Mouse (Mus musculus) midbrain, embryonic 13.5 days (tissue): Measurements from ENCODE around the gene Cnn3. TPM values are rescaled to one million over a fixed set of nuclear protein-coding genes. Genes with fewer than 3 reads are reported as not detected.

Experiments used
- ATAC-seq: fragments of 200-750 bp; cut with Nextera tagmentation; 2 replicates; pipeline ENCODE4 v1.8.0; 2017; ENCODE audit warnings: mild to moderate bottlenecking, moderate TSS enrichment, moderate library complexity
- H3K27ac ChIP-seq: fragments of 300-500 bp; sonication (generic); 2 replicates; pipeline ENCODE4 v1.5.1; 2015; ENCODE audit warnings: inconsistent platforms, mild to moderate bottlenecking, moderate library complexity
- H3K27me3 ChIP-seq: fragments of 300-500 bp; sonication (generic); 2 replicates; pipeline ENCODE4 v1.6.1; 2015; ENCODE audit warnings: mild to moderate bottlenecking, inconsistent platforms
- H3K36me3 ChIP-seq: fragments of 300-500 bp; sonication (generic); 2 replicates; pipeline ENCODE4 v1.6.1; 2015; ENCODE audit warnings: mild to moderate bottlenecking, inconsistent platforms
- H3K4me1 ChIP-seq: fragments of 300-500 bp; sonication (generic); replicated peaks from 2 replicates; pipeline ENCODE4 v1.6.1; 2015; ENCODE audit warnings: inconsistent platforms
- H3K4me2 ChIP-seq: fragments of 300-500 bp; sonication (generic); replicated peaks from 2 replicates; pipeline ENCODE4 v1.6.1; 2015; ENCODE audit warnings: moderate library complexity, mild to moderate bottlenecking, inconsistent platforms
- H3K4me3 ChIP-seq: fragments of 300-500 bp; sonication (generic); replicated peaks from 2 replicates; pipeline ENCODE4 v1.5.1; 2015; ENCODE audit warnings: mild to moderate bottlenecking, inconsistent platforms
- H3K9ac ChIP-seq: fragments of 300-500 bp; sonication (generic); replicated peaks from 2 replicates; pipeline ENCODE4 v1.6.1; 2015; ENCODE audit warnings: mild to moderate bottlenecking, inconsistent platforms
- H3K9me3 ChIP-seq: fragments of 300-500 bp; sonication (generic); 2 replicates; pipeline ENCODE4 v1.6.1; 2016; ENCODE audit warnings: mild to moderate bottlenecking, inconsistent platforms
- WGBS: fragments of 180-500 bp; shearing (Covaris S2); methylation state at CpG from one replicate; pipeline ENCODE4 v1.1.7; 2015; 5-methylcytosine and 5-hydroxymethylcytosine counted together
- polyA plus RNA-seq: library from polyadenylated mRNA; unstranded; fragments of >200 nt; fragmentation: Nextera tagmentation; extraction: Ambion mirVana; gene quantifications from 2 replicates; pipeline ENCODE4 v1.2.1, GENCODE M21; 2015

The Cnn3 gene
- polyA plus RNA-seq, 1 experiment from 2014 or later = 728 TPM

DNA sequence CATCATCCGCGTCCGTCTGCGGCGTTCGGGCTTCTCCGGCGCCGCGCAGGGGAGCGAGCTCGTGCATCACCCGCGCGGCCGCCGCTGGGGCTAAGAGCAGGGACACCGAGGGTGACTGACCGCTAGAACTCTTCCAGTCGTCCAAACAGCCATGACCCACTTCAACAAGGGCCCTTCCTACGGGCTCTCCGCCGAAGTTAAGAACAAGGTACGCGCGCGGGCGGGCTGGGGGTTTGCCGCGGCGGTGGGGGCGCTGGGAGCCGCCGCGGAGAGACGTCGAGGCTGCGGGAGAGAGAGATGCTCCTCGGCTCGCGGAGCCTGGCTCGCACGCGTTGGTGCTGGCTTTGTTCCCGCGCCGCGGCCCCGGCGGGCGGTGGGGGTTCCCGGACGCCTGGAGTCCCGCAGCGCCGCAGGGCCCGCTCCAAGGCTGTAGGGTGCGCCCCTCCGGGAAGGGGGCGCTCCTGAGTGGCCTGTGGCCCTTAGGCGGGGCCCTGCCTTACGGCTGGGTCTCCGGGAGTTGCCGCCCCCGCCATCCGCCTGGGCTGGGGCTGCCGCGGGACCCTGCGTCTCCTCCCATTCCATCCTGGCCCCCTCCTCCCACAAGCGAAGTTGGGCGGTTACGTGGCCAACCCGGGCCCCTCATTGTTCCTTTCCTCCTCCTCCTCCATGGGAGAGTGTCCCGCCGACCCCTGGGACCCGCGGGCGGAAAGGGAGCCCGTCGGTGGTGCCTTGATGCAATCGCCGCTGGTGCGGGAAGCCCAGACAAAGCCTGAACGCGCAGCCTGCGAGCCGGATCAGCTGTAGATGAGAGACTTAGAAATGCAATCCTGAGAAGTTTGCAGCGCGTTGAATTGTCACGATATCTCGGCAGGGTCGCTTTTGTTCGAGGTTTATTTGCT is 573 bp downstream of the Cnn3 start:
- H3K4me3 ChIP-seq = peak overlapping the region; percentile 95
- H3K36me3 ChIP-seq = no peaks in the 10 kb centered on the region
- H3K27ac ChIP-seq = peak overlapping the region; percentile 99
- WGBS = under 1% methylated on average over 93 of the region's 93 CpGs
- H3K9ac ChIP-seq = peak overlapping the region; percentile 99
- peaks cover 44% of the 10 kb centered on the region for H3K4me1 ChIP-seq
- H3K9me3 ChIP-seq = no peaks in the 10 kb centered on the region
- peak overlapping the region; percentile 75 for H3K4me2 ChIP-seq
- H3K27me3 ChIP-seq = peaks cover 9% of the 10 kb centered on the region
- ATAC-seq = peak; percentile 57

DNA sequence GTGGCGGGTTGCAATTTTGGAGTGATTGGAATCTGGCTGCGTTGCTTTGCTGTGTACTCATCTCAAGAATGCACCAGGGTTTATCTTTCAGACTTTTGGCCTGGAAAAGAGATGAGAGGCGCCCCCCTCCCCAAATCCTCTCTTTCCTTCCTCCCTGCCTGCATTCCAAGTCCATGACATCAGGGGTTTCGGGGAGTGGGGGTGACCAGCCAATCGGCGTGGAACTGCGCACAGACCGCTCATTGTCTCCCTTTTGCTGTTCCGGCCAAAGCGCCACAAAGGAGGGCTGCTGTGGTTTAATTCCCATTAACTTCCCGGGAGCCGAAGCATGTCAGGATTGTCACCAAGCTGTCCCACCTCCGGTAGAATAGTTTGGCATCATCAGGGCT is 1.2 kb downstream of the Cnn3 start:
- peak overlapping the region; percentile 95 for H3K4me3 ChIP-seq
- under 1% methylated on average over 13 of the region's 13 CpGs for WGBS
- H3K9ac ChIP-seq = peak overlapping the region; percentile 99
- ATAC-seq = peak; percentile 71
- peaks cover 9% of the 10 kb centered on the region for H3K27me3 ChIP-seq
- H3K4me1 ChIP-seq = peaks cover 50% of the 10 kb centered on the region
- H3K4me2 ChIP-seq = peak overlapping the region; percentile 75
- H3K27ac ChIP-seq = peak overlapping the region; percentile 99
- H3K9me3 ChIP-seq = no peaks in the 10 kb centered on the region
- H3K36me3 ChIP-seq = no peaks in the 10 kb centered on the region

DNA sequence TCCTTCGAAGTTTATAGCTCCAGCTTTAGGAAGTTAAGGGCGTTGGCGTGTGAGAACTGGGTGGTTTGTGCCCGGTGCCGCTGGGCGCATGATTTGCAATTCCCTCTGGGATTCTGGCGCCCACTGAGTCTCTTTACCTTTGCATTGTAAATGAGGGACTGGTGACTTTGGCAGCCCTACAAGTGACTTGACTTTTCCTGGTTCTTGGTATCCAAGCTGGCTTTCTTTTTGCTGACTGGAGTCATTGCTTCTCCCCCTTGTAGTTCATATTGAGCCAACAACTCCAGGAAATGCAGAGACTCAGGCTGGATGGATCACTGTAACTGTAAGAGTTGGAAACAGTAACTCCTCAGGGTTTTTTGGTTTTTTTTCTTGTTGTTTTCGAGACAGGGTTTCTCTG is 1.9 kb downstream of the Cnn3 start:
- peak overlapping the region; percentile 99 for H3K9ac ChIP-seq
- H3K4me2 ChIP-seq = peak overlapping the region; percentile 75
- peaks cover 57% of the 10 kb centered on the region for H3K4me1 ChIP-seq
- no peaks in the 10 kb centered on the region for H3K9me3 ChIP-seq
- peak overlapping the region; percentile 99 for H3K27ac ChIP-seq
- ATAC-seq = no peak
- 5% methylated on average over 8 of the region's 8 CpGs for WGBS
- peak overlapping the region; percentile 95 for H3K4me3 ChIP-seq
- peaks cover 9% of the 10 kb centered on the region for H3K27me3 ChIP-seq
- no peaks in the 10 kb centered on the region for H3K36me3 ChIP-seq

DNA sequence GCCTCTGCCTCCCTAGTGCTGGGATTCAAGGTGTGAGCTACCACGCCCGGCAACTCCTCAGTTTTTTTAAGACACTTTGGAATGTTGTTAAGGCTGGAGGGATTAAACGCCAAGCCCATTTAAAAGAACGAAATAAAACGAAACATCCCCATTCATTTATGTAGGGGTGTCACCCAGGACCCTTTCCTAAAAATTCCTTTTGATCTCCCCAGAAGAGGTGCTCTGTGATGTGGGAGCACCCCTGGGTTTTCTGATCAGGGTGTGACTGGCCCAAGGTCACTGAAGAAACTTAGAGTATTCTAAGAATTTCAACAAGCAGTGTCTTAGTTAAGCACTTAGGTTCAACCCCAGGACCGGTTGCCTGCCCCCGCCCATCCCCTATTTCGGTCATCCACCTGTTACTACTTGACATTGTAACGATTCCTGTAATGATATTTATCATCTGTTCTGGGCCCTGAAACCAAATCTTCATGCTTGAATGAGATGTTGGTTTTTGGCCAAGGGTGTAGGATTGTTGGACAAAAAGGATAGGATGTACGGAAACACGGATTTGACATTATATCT is 2.5 kb downstream of the Cnn3 start:
- Histone ChIP-seq H3K36me3 (no peaks in the 10 kb centered on the region), H3K9ac (peak overlapping the region; percentile 99), H3K4me3 (peak overlapping the region; percentile 95), H3K27me3 (peaks cover 9% of the 10 kb centered on the region), H3K4me1 (peaks cover 63% of the 10 kb centered on the region), H3K27ac (no peak overlapping the region), H3K9me3 (no peaks in the 10 kb centered on the region), H3K4me2 (peak overlapping the region; percentile 75)
- 43% methylated on average over 11 of the region's 11 CpGs for WGBS
- no peak for ATAC-seq

DNA sequence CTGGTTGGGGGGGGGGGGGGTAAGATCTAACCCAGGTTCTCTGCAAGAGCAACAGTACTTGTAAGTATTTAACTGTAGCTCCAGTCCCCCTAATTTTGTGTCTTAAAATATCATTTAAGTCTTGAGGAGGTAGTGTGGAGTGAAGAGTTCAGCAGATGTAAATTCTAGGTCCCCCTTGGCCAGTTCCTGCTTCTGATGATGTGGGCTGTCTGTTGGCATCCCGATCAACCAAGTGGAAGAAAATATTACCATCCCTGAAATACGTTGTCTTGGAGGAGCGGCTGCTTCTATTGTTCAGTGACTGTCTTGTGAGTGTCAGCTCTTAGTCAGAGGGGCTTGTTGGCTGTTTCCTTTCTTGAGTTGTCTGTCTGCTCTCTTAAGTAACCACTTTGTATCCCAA is 3.2 kb downstream of the Cnn3 start:
- peak overlapping the region; percentile 75 for H3K4me2 ChIP-seq
- 17% methylated on average over 3 of the region's 3 CpGs for WGBS
- H3K9me3 ChIP-seq = no peaks in the 10 kb centered on the region
- peaks cover 70% of the 10 kb centered on the region for H3K4me1 ChIP-seq
- H3K36me3 ChIP-seq = no peaks in the 10 kb centered on the region
- peak overlapping the region; percentile 32 for H3K9ac ChIP-seq
- H3K4me3 ChIP-seq = peak overlapping the region; percentile 95
- H3K27ac ChIP-seq = no peak overlapping the region
- ATAC-seq = no peak
- H3K27me3 ChIP-seq = peaks cover 7% of the 10 kb centered on the region

DNA sequence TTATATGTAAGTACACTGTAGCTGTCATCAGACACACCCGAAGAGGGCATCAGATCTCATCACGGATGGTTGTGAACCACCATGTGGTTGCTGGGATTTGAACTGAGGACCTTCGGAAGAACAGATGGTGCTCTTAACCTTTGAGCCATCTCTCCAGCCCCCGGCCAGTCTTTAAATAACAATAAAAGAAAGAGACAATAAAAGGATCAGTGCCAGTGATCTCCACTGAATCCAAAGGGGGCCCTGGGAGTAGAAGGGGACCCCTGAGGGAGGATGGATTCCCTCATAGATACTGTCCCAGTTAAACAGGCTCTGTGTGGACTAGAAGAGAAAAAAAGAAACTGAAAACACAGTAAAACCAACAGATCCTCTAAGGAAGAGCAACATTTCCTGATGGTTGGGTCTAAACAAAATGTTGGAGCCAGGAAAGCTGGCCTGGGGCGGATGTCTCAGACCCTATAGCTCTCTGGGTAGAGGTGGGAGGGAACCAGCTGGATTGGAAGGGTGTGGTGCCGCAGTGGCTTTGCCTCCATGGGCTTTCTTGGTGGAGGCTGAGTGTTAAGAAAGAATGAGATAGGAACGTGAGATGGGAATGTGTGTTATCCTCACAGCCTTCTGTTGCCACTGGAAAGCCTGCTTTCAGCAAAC is 4.1 kb downstream of the Cnn3 start:
- H3K9me3 ChIP-seq = no peaks in the 10 kb centered on the region
- peak overlapping the region; percentile 75 for H3K4me2 ChIP-seq
- H3K9ac ChIP-seq = peak overlapping the region; percentile 32; the same call in 1 of the 2 replicates
- H3K27ac ChIP-seq = 0 out of 2 replicates have a peak overlapping the region, but pooled peaks have one; percentile 17
- no peaks in the 10 kb centered on the region for H3K27me3 ChIP-seq
- H3K4me1 ChIP-seq = peaks cover 75% of the 10 kb centered on the region
- ATAC-seq = no peak
- no peaks in the 10 kb centered on the region for H3K36me3 ChIP-seq
- peak overlapping the region; percentile 95; the same call in 1 of the 2 replicates for H3K4me3 ChIP-seq
- 14% methylated on average over 7 of the region's 7 CpGs for WGBS

DNA sequence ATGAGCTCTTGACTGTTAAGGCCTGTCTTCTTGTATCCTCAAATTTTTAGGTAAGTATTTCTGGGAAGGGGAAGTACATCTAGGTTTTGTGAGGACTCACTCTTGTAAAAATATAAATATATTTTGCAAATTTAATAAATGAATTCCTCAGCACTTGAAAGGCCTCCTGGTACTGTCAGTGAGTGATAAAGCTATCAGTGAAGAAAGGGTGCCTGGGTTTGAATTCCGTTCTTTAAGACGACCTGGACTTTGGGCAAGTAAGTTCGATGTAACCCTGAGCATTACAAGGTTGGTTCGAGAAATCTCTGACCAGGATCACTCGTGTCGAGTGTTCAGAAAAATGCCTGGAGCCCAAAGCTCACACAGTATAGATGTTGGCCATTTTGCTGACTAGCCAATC is 7.1 kb downstream of the Cnn3 start:
- Histone ChIP-seq H3K9me3 (no peaks in the 10 kb centered on the region), H3K36me3 (peaks cover 5% of the 10 kb centered on the region; the same call in 1 of the 2 replicates), H3K4me1 (peaks cover 75% of the 10 kb centered on the region), H3K4me2 (no peak overlapping the region; the same call in 1 of the 2 replicates), H3K27ac (0 out of 2 replicates have a peak overlapping the region, but pooled peaks have one; percentile 36), H3K4me3 (no peak overlapping the region), H3K27me3 (no peaks in the 10 kb centered on the region), H3K9ac (peak overlapping the region; percentile 4; the same call in 1 of the 2 replicates)
- no peak for ATAC-seq
- 86% methylated on average over 6 of the region's 6 CpGs for WGBS

DNA sequence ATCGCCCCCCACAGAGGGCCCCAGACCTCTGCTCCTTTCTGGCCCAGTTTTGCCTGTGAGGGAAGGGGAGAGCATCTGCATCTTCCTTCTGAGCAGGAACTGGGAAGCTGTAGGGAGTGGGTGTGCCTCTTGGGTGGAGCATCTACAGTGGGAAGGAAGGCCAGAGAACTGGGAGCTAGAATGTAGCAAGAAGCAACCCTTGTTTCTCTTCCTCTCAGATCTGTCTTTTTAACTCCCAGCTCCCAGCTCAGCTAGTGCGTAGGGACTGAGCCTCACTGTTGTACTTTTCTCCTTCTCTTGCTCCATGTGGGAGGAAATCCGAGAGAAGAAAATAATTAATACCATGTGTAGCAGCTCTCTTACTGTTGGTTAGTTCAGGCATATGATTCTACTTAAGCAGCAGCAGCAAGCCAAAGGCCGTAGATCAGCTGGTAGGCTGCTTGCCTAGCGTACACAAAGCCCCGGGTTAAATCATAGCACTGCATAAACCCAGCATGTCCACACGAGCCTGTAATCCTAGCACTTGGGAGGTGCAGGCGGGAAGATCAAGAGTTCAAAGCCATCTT is 7.8 kb downstream of the Cnn3 start:
- Histone ChIP-seq H3K9ac (peak overlapping the region; percentile 12; the same call in 1 of the 2 replicates), H3K36me3 (peaks cover 5% of the 10 kb centered on the region; the same call in 1 of the 2 replicates), H3K27me3 (no peaks in the 10 kb centered on the region), H3K9me3 (no peaks in the 10 kb centered on the region), H3K4me3 (no peak overlapping the region), H3K4me2 (0 out of 2 replicates have a peak overlapping the region, but pooled peaks have one; percentile 9), H3K4me1 (peaks cover 75% of the 10 kb centered on the region), H3K27ac (peak overlapping the region; percentile 36; the same call in 1 of the 2 replicates)
- ATAC-seq = no peak
- WGBS = 60% methylated on average over 8 of the region's 8 CpGs

DNA sequence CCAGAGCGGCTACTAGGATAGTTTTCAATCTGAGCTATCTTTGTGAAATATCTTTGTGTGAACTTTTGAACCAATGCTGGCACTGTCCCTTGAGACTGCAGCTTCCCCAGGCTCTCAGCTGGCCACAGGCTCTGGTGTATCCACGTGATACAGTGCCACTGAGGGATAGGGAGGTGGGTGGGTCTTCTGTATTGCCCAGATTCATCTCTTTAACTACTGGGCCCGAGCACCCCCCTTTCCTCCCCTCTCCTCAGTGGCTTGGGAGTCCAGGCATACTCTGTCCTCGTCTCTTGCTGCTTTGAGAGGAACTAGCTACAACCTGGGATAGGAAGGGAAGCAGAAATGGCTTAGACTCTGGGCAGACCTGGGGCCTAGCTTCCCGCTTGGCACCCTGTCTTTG is 9.0 kb downstream of the Cnn3 start:
- Histone ChIP-seq H3K9me3 (no peaks in the 10 kb centered on the region), H3K27ac (no peak overlapping the region), H3K4me1 (peaks cover 73% of the 10 kb centered on the region), H3K9ac (no peak overlapping the region), H3K4me3 (no peak overlapping the region), H3K27me3 (no peaks in the 10 kb centered on the region), H3K36me3 (peaks cover 8% of the 10 kb centered on the region; the same call in 1 of the 2 replicates), H3K4me2 (no peak overlapping the region)
- ATAC-seq = no peak
- 83% methylated on average over 5 of the region's 5 CpGs for WGBS

DNA sequence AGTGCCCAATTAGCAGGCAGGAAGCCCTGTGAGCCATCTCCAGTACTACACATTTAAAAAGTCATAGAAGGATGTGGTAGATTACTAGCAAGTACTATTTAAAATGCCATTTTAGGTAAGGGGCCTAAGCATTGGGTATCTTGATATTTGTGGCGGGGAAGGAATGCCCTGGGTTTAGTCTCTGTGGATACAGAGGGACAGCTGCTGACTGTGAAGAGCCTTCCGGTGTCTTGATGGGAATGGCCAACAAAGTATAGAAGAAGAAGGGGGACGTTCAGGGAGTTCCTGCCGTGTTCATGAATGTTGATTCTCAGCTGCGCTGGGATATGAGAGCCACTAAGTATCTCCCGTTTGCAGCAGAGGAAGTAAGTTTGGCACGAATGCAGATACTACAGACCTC is 10.8 kb downstream of the Cnn3 start:
- no peak overlapping the region for H3K4me2 ChIP-seq
- H3K36me3 ChIP-seq = peaks cover 24% of the 10 kb centered on the region
- no peak overlapping the region for H3K27ac ChIP-seq
- peaks cover 63% of the 10 kb centered on the region for H3K4me1 ChIP-seq
- H3K9ac ChIP-seq = no peak overlapping the region
- WGBS = 88% methylated on average over 7 of the region's 7 CpGs
- no peaks in the 10 kb centered on the region for H3K27me3 ChIP-seq
- ATAC-seq = no peak
- H3K4me3 ChIP-seq = no peak overlapping the region
- H3K9me3 ChIP-seq = no peaks in the 10 kb centered on the region

DNA sequence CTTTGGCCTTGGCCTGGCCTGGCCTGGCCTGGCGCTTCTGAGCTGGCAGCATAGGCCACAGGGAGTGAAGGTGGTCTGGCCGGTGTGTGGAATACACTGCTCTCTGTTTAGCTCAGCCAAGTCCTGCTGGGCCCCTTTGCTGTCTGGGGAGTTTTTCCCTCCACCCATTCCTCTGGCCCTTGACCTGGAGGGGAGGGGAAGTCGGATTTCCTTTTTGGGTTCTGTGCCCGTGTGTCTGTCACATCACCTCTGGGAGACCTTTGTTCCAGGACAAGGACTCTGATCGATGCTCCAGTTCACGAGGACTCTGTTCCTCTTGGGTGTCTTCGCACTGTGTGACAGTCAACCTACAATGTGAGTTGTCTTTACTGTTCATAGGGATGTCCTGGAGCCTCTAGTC is 11.7 kb downstream of the Cnn3 start:
- whole genome bisulfite sequencing = 76% methylated on average over 7 of the region's 7 CpGs
- no peak overlapping the region for H3K4me3 ChIP-seq
- H3K9me3 ChIP-seq = no peaks in the 10 kb centered on the region
- no peaks in the 10 kb centered on the region for H3K27me3 ChIP-seq
- H3K27ac ChIP-seq = no peak overlapping the region
- ATAC-seq = no peak
- H3K9ac ChIP-seq = no peak overlapping the region
- no peak overlapping the region for H3K4me2 ChIP-seq
- H3K4me1 ChIP-seq = peaks cover 58% of the 10 kb centered on the region
- H3K36me3 ChIP-seq = peaks cover 33% of the 10 kb centered on the region
